Mouse (Mus musculus) intestine, embryonic 16.5 days (tissue): ENCODE results near the gene Cdca4. TPM values are rescaled to one million over a fixed set of nuclear protein-coding genes. Genes with fewer than 3 reads are reported as not detected.

Source experiments
- ATAC-seq: fragments of 200-750 bp; cut with Nextera tagmentation; 2 replicates; pipeline ENCODE4 v1.8.0; 2017; ENCODE audit warnings: moderate TSS enrichment, moderate library complexity
- H3K27ac ChIP-seq: fragments of 300-500 bp; sonication (generic); 2 replicates; pipeline ENCODE4 v1.5.1; 2014; ENCODE audit warnings: mild to moderate bottlenecking, low read length
- H3K27me3 ChIP-seq: fragments of 300-500 bp; sonication (generic); replicated peaks from 2 replicates; pipeline ENCODE4 v1.6.1; 2014; ENCODE audit warnings: low read length, control low read depth, mixed read lengths; ENCODE audit not compliant: control insufficient read depth, insufficient read depth
- H3K36me3 ChIP-seq: fragments of 300-500 bp; sonication (generic); 2 replicates; pipeline ENCODE4 v1.6.1; 2014; ENCODE audit warnings: low read length, control low read depth; ENCODE audit not compliant: control insufficient read depth, insufficient read depth
- H3K4me1 ChIP-seq: fragments of 300-500 bp; sonication (generic); 2 replicates; pipeline ENCODE4 v1.6.1; 2014; ENCODE audit warnings: low read length, control low read depth, mixed read lengths; ENCODE audit not compliant: control insufficient read depth, insufficient read depth
- H3K4me2 ChIP-seq: fragments of 300-500 bp; sonication (generic); 2 replicates; pipeline ENCODE4 v1.6.1; 2014; ENCODE audit warnings: low read depth, low read length, control low read depth
- H3K4me3 ChIP-seq: fragments of 300-500 bp; sonication (generic); 2 replicates; pipeline ENCODE4 v1.5.1; 2014; ENCODE audit warnings: mild to moderate bottlenecking, low read length
- H3K9ac ChIP-seq: fragments of 300-500 bp; sonication (generic); 2 replicates; pipeline ENCODE4 v1.6.1; 2014; ENCODE audit warnings: low read depth, low read length
- H3K9me3 ChIP-seq: fragments of 300-500 bp; sonication (generic); 2 replicates; pipeline ENCODE4 v1.6.1; 2016; ENCODE audit warnings: low read length, control low read depth; ENCODE audit not compliant: control insufficient read depth
- WGBS: fragments of 180-500 bp; shearing (Covaris S2); extraction: QIAGEN DNeasy Blood & Tissue Kit; methylation state at CpG from one replicate; pipeline ENCODE4 v1.1.7; 2014; 5-methylcytosine and 5-hydroxymethylcytosine counted together
- polyA plus RNA-seq: library from polyadenylated mRNA; unstranded; fragments of >200 nt; fragmentation: Nextera tagmentation; extraction: Ambion mirVana; gene quantifications from 2 replicates; pipeline ENCODE4 v1.2.1, GENCODE M21; 2015

Cdca4 gene
- polyA plus RNA-seq, 1 experiment from 2014 or later: 79.6 TPM

DNA sequence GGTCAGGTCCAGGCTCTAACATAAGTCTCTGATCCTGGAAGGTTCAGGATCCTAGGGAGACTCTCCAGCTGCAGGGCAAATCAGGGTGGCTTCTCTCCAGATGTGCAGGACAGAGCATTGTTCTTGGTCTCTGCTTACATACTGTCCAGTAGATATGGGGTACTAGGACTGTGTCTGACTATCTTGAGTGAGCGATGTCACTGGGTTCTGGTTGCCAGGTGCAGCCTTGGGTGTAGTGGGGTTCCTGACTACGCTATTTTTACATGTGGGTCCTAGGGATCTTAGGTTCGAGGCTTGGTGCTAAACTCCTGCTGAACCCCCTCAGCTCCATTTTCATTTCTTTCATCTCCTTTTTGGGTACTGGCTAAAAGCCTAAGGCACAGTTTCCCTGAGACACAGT is 1.3 kb upstream of the Cdca4 start:
- WGBS: 93% methylated on average over 3 of the region's 3 CpGs
- peaks cover 27% of the 10 kb centered on the region for H3K4me1 ChIP-seq
- H3K4me2 ChIP-seq: peak overlapping the region; percentile 73

GRCm38 (mm10) chr12:112830141-112830540 is 918 bp upstream of the Cdca4 start:
- Histone ChIP-seq H3K27me3 (no peaks in the 10 kb centered on the region), H3K36me3 (no peaks in the 10 kb centered on the region), H3K27ac (peak overlapping the region; percentile 68), H3K9me3 (no peaks in the 10 kb centered on the region), H3K9ac (peak overlapping the region; percentile 77), H3K4me2 (peak overlapping the region; percentile 73), H3K4me1 (peaks cover 29% of the 10 kb centered on the region), H3K4me3 (peak overlapping the region; percentile 68)
- ATAC-seq: no peak; the same call in none of the 2 replicates
- WGBS: 23% methylated on average over 2 of the region's 2 CpGs

More for the DNA sequence above, 1.3 kb upstream of the Cdca4 start:
- Histone ChIP-seq H3K36me3 (no peaks in the 10 kb centered on the region), H3K9ac (peak overlapping the region; percentile 77), H3K27ac (no peak overlapping the region), H3K9me3 (no peaks in the 10 kb centered on the region), H3K27me3 (no peaks in the 10 kb centered on the region), H3K4me3 (peak overlapping the region; percentile 68)
- no peak for ATAC-seq

DNA sequence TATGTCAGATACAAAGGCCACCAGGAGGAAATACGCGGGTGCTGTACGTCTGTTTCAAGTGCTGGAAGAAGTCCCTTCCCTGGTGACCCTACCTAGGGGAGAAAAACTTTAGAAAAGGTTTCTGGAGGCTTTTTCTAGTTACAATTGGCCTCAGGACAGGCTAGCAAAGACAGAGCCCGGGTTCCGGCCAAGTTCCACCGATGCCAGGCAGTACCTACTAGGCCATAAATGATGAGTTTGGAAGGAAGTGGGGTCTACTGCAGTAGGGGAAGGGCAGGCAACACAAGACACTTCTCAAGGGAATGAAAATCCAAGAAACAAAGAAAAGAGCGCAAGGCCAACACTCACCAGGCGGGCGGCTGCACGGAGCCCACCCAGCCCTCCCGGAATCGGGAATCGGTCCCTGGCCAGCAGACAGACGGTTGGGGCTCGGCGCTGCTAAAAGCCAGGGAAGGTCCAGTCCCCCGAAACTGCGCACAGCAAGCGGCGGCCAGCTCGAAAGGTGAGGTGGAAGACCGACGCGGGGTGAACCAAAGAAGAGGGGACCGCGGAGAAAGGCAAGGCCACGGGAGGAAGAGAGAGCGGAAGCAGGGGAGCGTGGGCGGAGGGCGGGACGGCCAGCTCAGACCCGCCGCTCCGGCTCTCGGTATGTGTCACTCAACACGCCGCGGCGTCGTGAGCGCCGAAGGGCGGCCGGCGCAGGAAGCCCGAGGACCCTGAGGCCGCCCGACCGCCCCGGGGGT is 551 bp downstream of the Cdca4 start:
- no peaks in the 10 kb centered on the region for H3K9me3 ChIP-seq
- under 1% methylated on average over 47 of the region's 51 CpGs for WGBS
- no peaks in the 10 kb centered on the region for H3K27me3 ChIP-seq
- H3K27ac ChIP-seq: peak overlapping the region; percentile 92
- H3K4me2 ChIP-seq: peak overlapping the region; percentile 60
- peak overlapping the region; percentile 97 for H3K9ac ChIP-seq
- peaks cover 31% of the 10 kb centered on the region for H3K4me1 ChIP-seq
- H3K36me3 ChIP-seq: no peaks in the 10 kb centered on the region
- peak; percentile 87 for ATAC-seq
- peak overlapping the region; percentile 85 for H3K4me3 ChIP-seq

GRCm38 (mm10) chr12:112825901-112826300 is 3.3 kb downstream of the Cdca4 start:
- H3K9me3 ChIP-seq: no peaks in the 10 kb centered on the region
- WGBS: 79% methylated on average over 5 of the region's 5 CpGs
- no peak overlapping the region for H3K4me3 ChIP-seq
- H3K4me1 ChIP-seq: peaks cover 48% of the 10 kb centered on the region
- no peaks in the 10 kb centered on the region for H3K27me3 ChIP-seq
- H3K27ac ChIP-seq: no peak overlapping the region
- peaks cover 4% of the 10 kb centered on the region for H3K36me3 ChIP-seq
- H3K4me2 ChIP-seq: no peak overlapping the region
- no peak for ATAC-seq
- no peak overlapping the region for H3K9ac ChIP-seq

DNA sequence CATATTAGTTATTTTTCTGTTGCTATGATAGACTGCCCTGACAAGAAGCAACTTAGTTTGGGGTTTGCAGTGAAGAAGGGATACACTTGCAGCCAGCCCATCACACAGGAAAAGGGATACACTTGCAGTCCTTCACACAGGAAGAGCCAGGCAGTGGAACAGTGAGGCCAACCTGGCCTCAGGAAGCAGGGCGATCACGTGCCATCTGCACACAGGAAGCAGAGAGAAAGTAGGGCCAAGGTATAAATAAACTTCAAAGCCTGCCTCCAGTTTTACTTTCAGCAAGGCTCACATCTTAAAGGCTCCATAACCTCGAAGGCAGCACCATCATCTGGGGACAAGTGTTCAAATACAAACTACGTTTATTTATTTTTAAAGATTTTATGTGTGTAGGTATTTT is 6.0 kb downstream of the Cdca4 start:
- peak overlapping the region; percentile 26; the same call in 1 of the 2 replicates for H3K27ac ChIP-seq
- H3K4me1 ChIP-seq: peaks cover 51% of the 10 kb centered on the region

GRCm38 (mm10) chr12:112822676-112823075 is 6.5 kb downstream of the Cdca4 start:
- no peak overlapping the region for H3K4me3 ChIP-seq
- peaks cover 47% of the 10 kb centered on the region for H3K4me1 ChIP-seq
- 64% methylated on average over 2 of the region's 2 CpGs for WGBS
- no peak overlapping the region for H3K27ac ChIP-seq
- H3K27me3 ChIP-seq: no peaks in the 10 kb centered on the region
- ATAC-seq: no peak
- no peak overlapping the region for H3K9ac ChIP-seq
- H3K4me2 ChIP-seq: no peak overlapping the region
- peaks cover 10% of the 10 kb centered on the region for H3K36me3 ChIP-seq
- H3K9me3 ChIP-seq: no peaks in the 10 kb centered on the region

More for the DNA sequence above, 6.0 kb downstream of the Cdca4 start:
- Histone ChIP-seq H3K36me3 (peaks cover 10% of the 10 kb centered on the region), H3K9ac (no peak overlapping the region), H3K4me3 (no peak overlapping the region), H3K4me2 (no peak overlapping the region), H3K27me3 (no peaks in the 10 kb centered on the region), H3K9me3 (no peaks in the 10 kb centered on the region)
- WGBS: 56% methylated on average over 4 of the region's 4 CpGs
- no peak for ATAC-seq

GRCm38 (mm10) chr12:112821974-112822373 is 7.2 kb downstream of the Cdca4 start:
- H3K27me3 ChIP-seq: no peaks in the 10 kb centered on the region
- no peak overlapping the region for H3K9ac ChIP-seq
- no peaks in the 10 kb centered on the region for H3K9me3 ChIP-seq
- peaks cover 10% of the 10 kb centered on the region for H3K36me3 ChIP-seq
- no peak overlapping the region for H3K4me3 ChIP-seq
- no peak overlapping the region for H3K27ac ChIP-seq
- H3K4me2 ChIP-seq: no peak overlapping the region
- peaks cover 43% of the 10 kb centered on the region for H3K4me1 ChIP-seq
- no peak for ATAC-seq
- WGBS: 73% methylated on average over 4 of the region's 4 CpGs

GRCm38 (mm10) chr12:112821216-112821615 is 8.0 kb downstream of the Cdca4 start:
- Histone ChIP-seq H3K4me2 (no peak overlapping the region), H3K4me1 (peaks cover 38% of the 10 kb centered on the region), H3K27ac (no peak overlapping the region), H3K36me3 (peaks cover 10% of the 10 kb centered on the region), H3K27me3 (no peaks in the 10 kb centered on the region), H3K9me3 (no peaks in the 10 kb centered on the region), H3K9ac (no peak overlapping the region), H3K4me3 (no peak overlapping the region)
- WGBS: 43% methylated on average over 1 of the region's 1 CpGs
- ATAC-seq: no peak

GRCm38 (mm10) chr12:112820401-112820999 is 8.7 kb downstream of the Cdca4 start:
- peaks cover 31% of the 10 kb centered on the region for H3K4me1 ChIP-seq
- no peak overlapping the region for H3K4me2 ChIP-seq
- H3K9me3 ChIP-seq: no peaks in the 10 kb centered on the region
- peaks cover 10% of the 10 kb centered on the region for H3K36me3 ChIP-seq
- no peak overlapping the region for H3K4me3 ChIP-seq
- WGBS: 75% methylated on average over 12 of the region's 12 CpGs
- no peaks in the 10 kb centered on the region for H3K27me3 ChIP-seq
- peak overlapping the region; percentile 10; the same call in 1 of the 2 replicates for H3K9ac ChIP-seq
- no peak for ATAC-seq
- no peak overlapping the region for H3K27ac ChIP-seq
